Mouse (Mus musculus): ENCODE results near the gene Gja8. TPM values are rescaled to one million over a fixed set of nuclear protein-coding genes. Genes with fewer than 3 reads are reported as not detected.

Gja8 gene
- polyA plus RNA-seq (2017; shearing (Covaris generic)) = 0.04 TPM

DNA sequence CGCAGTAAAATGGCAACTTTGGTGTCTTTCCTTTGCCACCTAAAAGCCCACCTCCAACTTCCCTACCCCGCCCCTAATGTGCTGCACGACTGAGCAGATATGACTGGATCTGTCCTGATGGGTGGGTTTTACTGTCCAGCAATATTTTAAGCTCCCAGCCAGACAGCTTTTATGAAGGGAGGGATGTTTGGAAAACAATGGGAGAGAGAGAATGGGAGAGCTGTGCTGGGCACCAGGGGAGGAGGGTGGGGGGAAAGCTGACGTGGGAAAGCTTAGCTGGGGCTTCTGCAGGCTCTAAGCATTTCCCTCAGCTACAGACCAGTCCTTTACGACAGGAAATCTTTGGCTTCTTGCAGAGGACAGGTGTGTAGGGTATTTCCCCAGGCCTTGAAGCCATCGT, at the start of gene Gja8:
Gene Gja8, minus strand, starts transcription at position 101 of the 400 bp plus-strand sequence.

DNA sequence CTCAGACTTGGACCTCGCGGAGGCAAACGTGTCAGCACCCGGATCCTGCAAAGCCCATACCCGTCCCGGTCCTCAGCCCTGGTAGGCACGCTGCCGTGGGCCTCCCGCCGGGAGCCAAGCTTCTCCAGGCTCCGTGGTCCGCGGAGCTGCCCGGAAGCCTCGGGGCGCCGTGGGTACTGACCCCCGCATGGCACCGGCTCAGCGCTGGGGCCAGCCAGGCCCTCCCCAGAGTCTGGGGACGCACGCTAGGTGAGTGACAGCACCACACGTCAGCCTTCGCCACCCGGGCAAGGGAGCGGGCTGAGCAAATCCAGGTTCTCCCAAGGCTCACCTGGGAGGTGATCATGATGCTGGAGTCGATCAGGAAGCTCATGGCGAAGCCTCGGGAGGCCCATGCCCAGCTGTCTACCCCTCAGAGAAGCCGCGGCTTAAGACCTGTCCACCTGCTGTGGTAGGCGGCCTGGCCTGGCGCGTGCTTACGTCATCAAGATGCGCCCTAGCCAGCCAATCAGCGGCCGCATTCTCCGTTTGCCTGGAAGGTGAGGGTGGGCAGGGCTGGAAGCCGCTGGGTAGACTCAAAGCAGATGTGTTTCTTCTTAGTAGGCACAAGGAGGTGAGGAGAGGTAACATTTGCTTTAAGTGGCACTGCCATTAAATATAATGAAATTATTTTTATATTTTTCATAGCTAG, 20.8 kb downstream of the Gja8 start, which contains the start of gene Gpr89:
Gene Gpr89, minus strand, starts transcription at position 496 of the 691 bp plus-strand sequence.

DNA sequence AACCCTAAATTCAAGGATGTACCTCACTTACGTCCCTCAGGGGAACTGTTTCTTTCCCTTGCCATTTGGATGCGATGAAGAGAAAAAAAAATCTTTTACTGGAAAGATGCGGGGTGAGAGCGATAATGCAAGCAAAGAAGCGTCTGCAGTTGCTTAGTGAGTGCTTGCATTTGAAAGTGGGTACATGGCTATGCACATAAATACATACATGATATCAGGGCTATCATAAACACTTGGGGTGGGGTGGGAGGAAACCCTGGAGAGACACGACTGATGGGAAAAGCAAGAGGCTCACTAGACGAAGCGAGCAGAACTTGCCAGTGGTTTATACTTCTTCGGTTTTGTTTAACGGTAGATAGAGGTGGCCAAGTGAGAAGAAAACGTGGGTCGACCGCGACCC, 21.4 kb downstream of the Gja8 start, which contains the start of gene Gja5:
Gene Gja5, plus strand, starts transcription at position 301 of the 400 bp plus-strand sequence.

Other genes with a start within 250 kb of the Gja8 start
- gene Pias3, start 229.6 kb downstream of the Gja8 start, polyA plus RNA-seq (2017; shearing (Covaris generic)) = 24.3 TPM
- 1.2 TPM for gene Nudt17, start 217.5 kb downstream of the Gja8 start, polyA plus RNA-seq (2017; shearing (Covaris generic))
- 83.3 TPM for gene Polr3c, start 198.4 kb downstream of the Gja8 start, polyA plus RNA-seq (2017; shearing (Covaris generic))
- 26.3 TPM for gene Rnf115, start 198.4 kb downstream of the Gja8 start, polyA plus RNA-seq (2017; shearing (Covaris generic))
- not detected for gene Pdzk1, start 96.7 kb downstream of the Gja8 start, polyA plus RNA-seq (2017; shearing (Covaris generic))
- 40.3 TPM for gene Cd160, start 96.7 kb downstream of the Gja8 start, polyA plus RNA-seq (2017; shearing (Covaris generic))
- gene Gja5, start 21.3 kb downstream of the Gja8 start, polyA plus RNA-seq (2017; shearing (Covaris generic)) = 0.20 TPM
- gene Gpr89, start 20.7 kb downstream of the Gja8 start, polyA plus RNA-seq (2017; shearing (Covaris generic)) = 35.6 TPM
- 92.6 TPM for gene Acp6, start 232.8 kb upstream of the Gja8 start, polyA plus RNA-seq (2017; shearing (Covaris generic))

All from CD4-positive, CD25-positive, alpha-beta regulatory T cell, adult 9 weeks (primary cell).